Mouse (Mus musculus): ENCODE measurements around the gene Nuak1.

Nuak1 gene

GRCm38 (mm10) chr10:84451883-84452282, 11.5 kb upstream of the Nuak1 start:
- in situ Hi-C loops (cut with MboI; ENCODE audit: low pct_unique_long_range_greater_than_20kb in 1 of 2, low sequenced_read_pairs in 2 of 2, unreplicated experiment in 1 of 2), result no loop called here

GRCm38 (mm10) chr10:84450654-84451053, 10.3 kb upstream of the Nuak1 start:
- in situ Hi-C loops (cut with MboI; ENCODE audit: low pct_unique_long_range_greater_than_20kb in 1 of 2, low sequenced_read_pairs in 2 of 2, unreplicated experiment in 1 of 2), result no loop called here

DNA sequence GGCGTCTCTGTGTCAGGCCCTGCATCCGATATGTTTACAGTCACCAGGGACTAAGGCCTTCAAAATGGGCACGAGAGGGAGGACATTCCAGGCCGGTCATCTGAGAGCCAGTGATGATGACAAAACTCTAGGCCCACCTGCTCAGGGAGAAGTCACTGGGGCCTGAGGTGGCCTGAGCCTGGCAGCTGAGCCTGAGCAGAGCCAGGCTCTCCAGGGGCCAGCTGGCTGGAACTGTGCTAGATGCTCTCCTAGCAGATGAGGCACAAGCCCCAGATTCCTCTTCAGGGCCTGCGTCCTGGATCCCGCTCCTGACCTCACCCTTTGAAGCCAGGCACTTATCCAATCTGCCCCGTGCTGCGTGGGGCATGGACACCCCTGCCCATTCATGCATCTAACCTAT, 9.3 kb upstream of the Nuak1 start:
- in situ Hi-C loops (cut with MboI; ENCODE audit: low pct_unique_long_range_greater_than_20kb in 1 of 2, low sequenced_read_pairs in 2 of 2, unreplicated experiment in 1 of 2), result loop anchor here (25.0 kb wide), 3 partner anchors 312 to 637 kb away; no protein-coding TSS in a partner anchor

GRCm38 (mm10) chr10:84447411-84447821, 7.0 kb upstream of the Nuak1 start:
- in situ Hi-C loops (cut with MboI; ENCODE audit: low pct_unique_long_range_greater_than_20kb in 1 of 2, low sequenced_read_pairs in 2 of 2, unreplicated experiment in 1 of 2), result loop anchor here (25.0 kb wide), 3 partner anchors 310 to 635 kb away; no protein-coding TSS in a partner anchor

DNA sequence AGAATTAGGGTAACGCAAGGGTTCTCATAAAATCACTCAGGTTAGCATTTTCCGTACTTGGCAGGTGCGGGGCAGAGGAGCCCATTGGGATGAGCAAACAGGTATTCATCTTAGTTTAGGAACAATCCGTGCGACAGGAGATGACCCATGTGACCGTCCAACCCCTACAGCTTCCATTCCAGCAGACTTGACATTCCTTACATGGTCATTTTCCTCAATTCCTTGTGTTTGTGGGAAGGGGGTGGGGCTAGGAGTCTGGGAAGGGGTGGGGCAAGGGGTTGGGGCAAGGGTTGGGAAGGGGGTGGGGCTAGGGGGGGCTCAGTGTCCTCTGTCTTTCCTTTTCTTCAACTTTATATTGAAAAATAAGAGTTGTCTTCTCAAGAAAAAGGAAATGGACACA, 6.3 kb upstream of the Nuak1 start:
- in situ Hi-C loops (cut with MboI; ENCODE audit: low pct_unique_long_range_greater_than_20kb in 1 of 2, low sequenced_read_pairs in 2 of 2, unreplicated experiment in 1 of 2), result loop anchor here (25.0 kb wide), 3 partner anchors 309 to 634 kb away; no protein-coding TSS in a partner anchor

DNA sequence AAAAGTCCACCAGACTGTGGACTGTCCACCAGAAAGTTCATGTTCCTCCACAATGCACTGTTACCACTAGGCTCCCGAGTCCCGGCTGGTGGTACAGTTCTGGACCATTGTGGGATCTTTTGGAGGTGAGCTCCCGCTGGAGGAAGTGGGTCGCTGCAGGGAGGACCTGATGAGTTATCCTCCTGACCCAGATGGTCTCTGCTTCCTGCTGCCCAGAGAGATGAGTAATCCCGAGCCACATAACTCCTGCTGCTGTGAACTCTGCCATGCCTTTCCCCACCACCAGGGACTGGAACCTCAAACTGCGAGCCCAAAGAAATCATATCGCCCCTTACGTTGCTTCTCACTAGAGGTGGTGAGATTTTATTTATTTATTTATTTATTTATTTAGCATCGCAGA, 4.0 kb upstream of the Nuak1 start:
- in situ Hi-C loops (cut with MboI; ENCODE audit: low pct_unique_long_range_greater_than_20kb in 1 of 2, low sequenced_read_pairs in 2 of 2, unreplicated experiment in 1 of 2), result loop anchor here (25.0 kb wide), 3 partner anchors 307 to 632 kb away; no protein-coding TSS in a partner anchor

- in situ Hi-C loops (cut with MboI; ENCODE audit: low pct_unique_long_range_greater_than_20kb in 1 of 2, low sequenced_read_pairs in 2 of 2, unreplicated experiment in 1 of 2), result loop anchor here (25.0 kb wide), 3 partner anchors 305 to 630 kb away; no protein-coding TSS in a partner anchor
These were observed 1.4 kb upstream of the Nuak1 start for GRCm38 (mm10) chr10:84441846-84442245.

GRCm38 (mm10) chr10:84441434-84441785, 1.0 kb upstream of the Nuak1 start:
- in situ Hi-C loops (cut with MboI; ENCODE audit: low pct_unique_long_range_greater_than_20kb in 1 of 2, low sequenced_read_pairs in 2 of 2, unreplicated experiment in 1 of 2), result loop anchor here (25.0 kb wide), 3 partner anchors 304 to 629 kb away; no protein-coding TSS in a partner anchor

DNA sequence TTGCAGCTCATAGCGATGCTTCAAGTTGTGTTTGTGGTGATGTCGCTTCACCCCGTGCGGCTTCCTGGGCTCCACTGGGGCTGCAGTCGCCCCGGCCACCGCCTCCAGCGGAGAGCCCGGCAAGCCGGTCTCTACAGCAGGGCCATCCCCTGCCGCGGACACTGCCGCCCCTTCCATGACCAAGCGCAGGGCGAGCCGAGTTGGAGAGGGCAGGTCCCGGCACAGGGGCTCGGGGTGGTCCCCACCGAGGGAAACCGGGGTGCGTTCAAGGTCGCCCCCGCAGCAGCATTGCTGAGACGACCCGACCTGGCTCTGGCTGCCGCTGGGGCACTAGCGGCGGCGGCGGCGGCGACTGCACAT, 236 bp downstream of the Nuak1 start:
- in situ Hi-C loops (cut with MboI; ENCODE audit: low pct_unique_long_range_greater_than_20kb in 1 of 2, low sequenced_read_pairs in 2 of 2, unreplicated experiment in 1 of 2), result loop anchor here (25.0 kb wide), 3 partner anchors 303 to 628 kb away; no protein-coding TSS in a partner anchor

GRCm38 (mm10) chr10:84439228-84439596, 1.2 kb downstream of the Nuak1 start:
- in situ Hi-C loops (cut with MboI; ENCODE audit: low pct_unique_long_range_greater_than_20kb in 1 of 2, low sequenced_read_pairs in 2 of 2, unreplicated experiment in 1 of 2), result loop anchor here (25.0 kb wide), 3 partner anchors 302 to 627 kb away; no protein-coding TSS in a partner anchor

- in situ Hi-C loops (cut with MboI; ENCODE audit: low pct_unique_long_range_greater_than_20kb in 1 of 2, low sequenced_read_pairs in 2 of 2, unreplicated experiment in 1 of 2), result loop anchor here (25.0 kb wide), 3 partner anchors 301 to 626 kb away; no protein-coding TSS in a partner anchor
These were observed 1.8 kb downstream of the Nuak1 start for GRCm38 (mm10) chr10:84438466-84439227.

DNA sequence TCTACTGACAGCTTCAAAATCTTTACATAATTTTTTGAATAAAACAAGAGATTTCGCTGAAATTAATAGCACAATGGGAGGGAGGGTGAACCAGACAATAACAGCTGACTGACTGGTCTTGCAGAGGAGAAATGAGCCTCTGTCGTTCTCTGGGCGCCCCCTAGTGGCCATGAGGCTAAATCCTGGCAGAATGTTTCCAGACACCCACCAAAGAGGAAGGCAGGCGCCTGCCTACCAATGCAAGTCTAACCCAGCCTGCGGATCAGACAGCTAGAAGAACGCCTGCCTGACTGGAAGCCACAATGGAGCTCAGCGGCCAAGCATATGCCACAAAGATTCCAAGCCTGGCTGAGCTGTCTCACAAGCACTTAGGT, 2.4 kb downstream of the Nuak1 start:
- in situ Hi-C loops (cut with MboI; ENCODE audit: low pct_unique_long_range_greater_than_20kb in 1 of 2, low sequenced_read_pairs in 2 of 2, unreplicated experiment in 1 of 2), result loop anchor here (25.0 kb wide), 3 partner anchors 301 to 626 kb away; no protein-coding TSS in a partner anchor

- in situ Hi-C loops (cut with MboI; ENCODE audit: low pct_unique_long_range_greater_than_20kb in 1 of 2, low sequenced_read_pairs in 2 of 2, unreplicated experiment in 1 of 2), result loop anchor here (25.0 kb wide), 3 partner anchors 300 to 625 kb away; no protein-coding TSS in a partner anchor
These were observed 3.0 kb downstream of the Nuak1 start for GRCm38 (mm10) chr10:84437166-84438048.

GRCm38 (mm10) chr10:84435930-84436329, 4.5 kb downstream of the Nuak1 start:
- in situ Hi-C loops (cut with MboI; ENCODE audit: low pct_unique_long_range_greater_than_20kb in 1 of 2, low sequenced_read_pairs in 2 of 2, unreplicated experiment in 1 of 2), result loop anchor here (25.0 kb wide), 3 partner anchors 299 to 624 kb away; no protein-coding TSS in a partner anchor

GRCm38 (mm10) chr10:84433193-84433801, 7.1 kb downstream of the Nuak1 start:
- in situ Hi-C loops (cut with MboI; ENCODE audit: low pct_unique_long_range_greater_than_20kb in 1 of 2, low sequenced_read_pairs in 2 of 2, unreplicated experiment in 1 of 2), result loop anchor here (25.0 kb wide), 3 partner anchors 296 to 621 kb away; no protein-coding TSS in a partner anchor

- in situ Hi-C loops (cut with MboI; ENCODE audit: low pct_unique_long_range_greater_than_20kb in 1 of 2, low sequenced_read_pairs in 2 of 2, unreplicated experiment in 1 of 2), result no loop called here
These were observed 16.0 kb downstream of the Nuak1 start for GRCm38 (mm10) chr10:84424374-84424773.

GRCm38 (mm10) chr10:84423903-84424302, 16.5 kb downstream of the Nuak1 start:
- in situ Hi-C loops (cut with MboI; ENCODE audit: low pct_unique_long_range_greater_than_20kb in 1 of 2, low sequenced_read_pairs in 2 of 2, unreplicated experiment in 1 of 2), result no loop called here

DNA sequence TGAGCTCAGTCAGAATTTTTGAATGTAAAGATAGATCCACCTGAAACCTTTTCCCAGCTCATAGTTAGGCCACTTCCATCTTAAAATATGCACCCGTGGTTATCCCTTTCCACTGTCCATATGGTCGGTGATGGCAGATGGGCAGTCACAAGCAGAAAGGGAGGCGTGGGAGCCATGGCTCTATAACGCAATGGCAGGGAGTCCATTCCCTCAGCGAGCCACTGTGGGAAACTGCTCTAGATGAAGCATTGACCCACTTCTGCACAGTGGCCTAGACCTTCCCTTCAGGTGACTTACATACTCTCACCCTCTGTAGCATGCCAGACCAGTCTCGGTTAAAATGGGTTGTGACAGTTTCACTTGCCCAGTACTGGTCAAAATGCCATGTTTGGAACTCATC, 19.8 kb downstream of the Nuak1 start:
- in situ Hi-C loops (cut with MboI; ENCODE audit: low pct_unique_long_range_greater_than_20kb in 1 of 2, low sequenced_read_pairs in 2 of 2, unreplicated experiment in 1 of 2), result no loop called here
